Mouse (Mus musculus): ENCODE measurements around the gene Pltp. TPM values are rescaled to one million over a fixed set of nuclear protein-coding genes. Genes with fewer than 3 reads are reported as not detected.
A peak's percentile ranks its signal among the peaks of the same experiment; 100 is the strongest.
"Not testable (repeated sequence)": the region's sequence is repeated elsewhere in the genome, so short reads cannot be mapped to it uniquely, and the experiment has no call there.

Gene Pltp
- total RNA-seq, 2 experiments from 2014 or later: 1.8 to 3.8 TPM

DNA sequence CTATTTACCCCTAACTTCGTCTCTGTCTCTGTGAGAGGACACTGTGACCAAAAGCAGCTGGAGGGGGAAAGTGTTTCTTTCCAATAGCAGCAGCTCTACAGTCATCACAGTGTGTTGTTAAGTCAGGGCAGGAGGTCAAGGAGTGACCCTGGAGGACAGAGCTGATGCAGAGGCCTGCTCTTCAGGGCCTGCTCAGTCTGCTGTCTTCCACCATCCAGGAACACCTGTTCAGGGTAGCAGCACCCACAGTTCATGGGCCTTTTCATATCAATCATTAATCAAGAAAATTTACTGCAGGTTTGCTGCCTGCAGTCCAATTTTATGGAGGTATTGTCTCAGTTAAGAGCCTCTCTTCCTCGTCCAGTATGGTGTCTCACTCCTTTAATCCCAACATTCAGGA is 44.0 kb downstream of the Pltp start:
- ATAC-seq (ENCODE audit: poor library complexity, severe bottlenecking): no peak

DNA sequence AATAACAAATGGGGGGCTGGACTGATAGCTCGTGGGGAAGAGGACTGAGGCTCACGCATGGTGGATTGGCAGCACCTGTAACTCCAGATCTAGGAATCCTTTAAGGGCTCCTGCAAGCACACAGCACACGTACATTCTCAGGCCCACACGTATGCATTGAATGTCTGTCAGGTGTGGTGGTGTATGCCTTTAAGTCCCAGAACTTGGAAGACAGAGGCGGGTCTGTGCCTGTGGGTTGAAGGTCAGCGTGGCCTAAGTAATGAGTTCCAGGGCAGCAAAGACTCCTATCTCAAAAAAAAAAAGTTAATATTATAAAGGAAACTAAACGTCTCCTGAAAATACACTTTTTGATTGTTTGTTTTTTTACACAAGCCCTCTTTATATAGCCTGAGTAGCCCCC is 50.9 kb downstream of the Pltp start:
- no peak for ATAC-seq (ENCODE audit: poor library complexity, severe bottlenecking)

DNA sequence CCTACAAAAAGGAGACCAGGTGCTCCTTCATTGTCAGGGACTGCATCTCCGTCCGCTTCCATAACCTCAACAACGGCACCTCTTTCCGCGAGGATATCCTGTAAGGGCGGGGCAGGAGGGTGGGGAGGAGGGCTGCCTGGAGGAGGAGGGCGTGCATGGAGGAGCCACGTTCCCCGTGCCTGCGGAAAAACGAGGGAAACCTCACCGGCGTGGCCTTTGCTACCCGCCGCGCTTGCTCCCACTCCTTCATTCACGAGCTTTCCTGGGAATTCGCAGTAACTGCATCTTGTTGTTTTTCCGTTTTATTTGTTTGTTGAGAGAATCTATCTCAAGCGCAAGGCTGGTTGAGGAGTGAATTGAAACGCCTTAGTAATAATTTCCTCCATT is 52.2 kb downstream of the Pltp start:
- ATAC-seq (ENCODE audit: poor library complexity, severe bottlenecking): peak; percentile 47

DNA sequence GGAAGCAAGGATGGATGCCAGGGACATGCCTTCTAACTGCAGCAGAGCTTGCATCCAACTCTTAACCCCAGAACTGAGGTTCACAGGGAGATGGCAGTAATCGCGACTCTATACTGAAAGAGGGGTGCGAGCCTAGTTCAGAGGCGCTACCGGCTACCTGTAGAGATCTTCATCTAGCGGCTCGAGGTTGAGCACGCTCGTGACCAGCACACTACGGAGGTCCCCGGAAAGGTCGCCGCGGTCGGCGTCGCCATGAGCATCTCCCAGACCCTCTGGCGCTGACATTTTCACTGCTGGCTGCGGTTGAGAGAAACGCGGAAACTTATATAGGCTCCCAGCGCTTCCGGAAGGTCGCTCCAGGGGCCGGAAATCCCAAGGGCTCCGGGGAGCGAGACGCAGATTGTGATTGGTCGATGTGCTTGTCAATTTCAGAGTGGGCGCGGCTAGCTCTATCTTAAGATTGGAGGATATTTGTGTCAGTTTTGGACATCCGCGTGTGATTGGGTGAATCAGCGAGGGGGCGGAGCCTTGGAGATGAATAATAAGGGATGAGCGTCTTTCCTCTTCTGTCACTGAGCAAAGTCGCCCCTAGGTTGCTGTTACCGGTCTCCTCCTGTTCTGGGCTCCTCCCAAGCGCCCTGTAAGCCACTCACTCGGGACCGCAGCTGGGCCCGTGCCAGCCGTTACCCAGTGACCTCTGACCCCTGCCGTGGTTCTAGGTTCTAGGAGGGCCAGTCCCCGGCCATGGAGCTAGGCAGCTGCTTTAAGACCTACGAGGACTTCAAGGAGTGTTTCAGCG is 52.8 kb downstream of the Pltp start, which contains the start of the genes Acot8 and Zswim3:
TSS of gene Acot8 (minus strand) at position 350 of the 799 bp plus-strand sequence.
TSS of gene Zswim3 (plus strand) at position 566 of the 799 bp plus-strand sequence.
- peak; percentile 92 for ATAC-seq (ENCODE audit: poor library complexity, severe bottlenecking)

DNA sequence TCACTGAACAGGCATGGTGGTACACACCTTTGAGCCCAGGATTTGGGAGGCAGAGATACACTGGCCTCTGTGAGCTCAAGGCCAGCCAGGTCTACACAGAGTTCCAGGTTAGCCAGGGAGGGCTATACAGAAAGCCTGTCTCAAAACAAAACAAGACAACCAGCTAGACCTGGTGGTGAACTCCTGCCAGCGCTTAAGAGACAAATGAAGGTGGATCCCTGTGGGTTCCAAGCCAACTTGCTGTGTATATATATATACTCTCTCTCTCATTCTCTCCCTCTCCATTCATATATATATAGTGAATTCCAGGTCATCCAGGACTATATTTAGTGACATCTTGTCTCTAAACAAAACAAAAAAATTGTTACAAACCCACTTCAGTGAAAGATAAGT is 53.6 kb downstream of the Pltp start:
- ATAC-seq (ENCODE audit: poor library complexity, severe bottlenecking): no peak

DNA sequence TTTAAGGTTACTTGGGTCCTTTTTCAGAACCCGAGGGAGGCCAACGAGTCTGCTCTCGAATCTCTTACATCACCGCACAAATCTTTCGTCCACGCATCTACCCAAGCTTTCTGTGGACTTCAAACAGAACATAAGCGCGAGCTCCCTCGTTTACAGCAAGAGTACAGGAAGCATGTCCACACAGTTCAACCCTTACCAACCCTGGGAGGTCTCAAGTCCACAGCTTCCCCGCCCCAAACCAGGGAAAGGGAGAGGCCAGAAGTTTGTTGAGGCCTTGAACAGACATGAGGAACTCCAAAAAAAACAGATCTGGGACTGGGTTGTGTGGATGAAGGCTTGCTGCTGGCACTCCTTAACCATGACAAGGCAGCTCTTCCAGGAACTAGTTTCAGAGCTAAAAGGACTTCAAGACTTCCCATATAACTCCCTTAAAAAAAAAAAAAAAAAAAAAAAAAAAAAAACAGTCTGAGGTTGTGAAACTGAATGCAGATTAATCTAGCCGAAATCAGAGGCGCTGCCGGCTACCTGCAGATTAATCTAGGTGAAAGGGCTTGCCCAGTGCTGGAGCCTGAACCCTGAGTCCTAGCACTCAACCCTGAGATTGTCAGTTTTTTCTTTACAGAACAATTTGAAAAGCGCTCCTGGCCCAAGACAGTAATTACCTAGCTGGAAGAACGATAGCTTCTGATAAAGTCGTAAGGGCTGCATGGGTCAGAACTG is 54.1 kb downstream of the Pltp start:
- no peak for ATAC-seq (ENCODE audit: poor library complexity, severe bottlenecking)

DNA sequence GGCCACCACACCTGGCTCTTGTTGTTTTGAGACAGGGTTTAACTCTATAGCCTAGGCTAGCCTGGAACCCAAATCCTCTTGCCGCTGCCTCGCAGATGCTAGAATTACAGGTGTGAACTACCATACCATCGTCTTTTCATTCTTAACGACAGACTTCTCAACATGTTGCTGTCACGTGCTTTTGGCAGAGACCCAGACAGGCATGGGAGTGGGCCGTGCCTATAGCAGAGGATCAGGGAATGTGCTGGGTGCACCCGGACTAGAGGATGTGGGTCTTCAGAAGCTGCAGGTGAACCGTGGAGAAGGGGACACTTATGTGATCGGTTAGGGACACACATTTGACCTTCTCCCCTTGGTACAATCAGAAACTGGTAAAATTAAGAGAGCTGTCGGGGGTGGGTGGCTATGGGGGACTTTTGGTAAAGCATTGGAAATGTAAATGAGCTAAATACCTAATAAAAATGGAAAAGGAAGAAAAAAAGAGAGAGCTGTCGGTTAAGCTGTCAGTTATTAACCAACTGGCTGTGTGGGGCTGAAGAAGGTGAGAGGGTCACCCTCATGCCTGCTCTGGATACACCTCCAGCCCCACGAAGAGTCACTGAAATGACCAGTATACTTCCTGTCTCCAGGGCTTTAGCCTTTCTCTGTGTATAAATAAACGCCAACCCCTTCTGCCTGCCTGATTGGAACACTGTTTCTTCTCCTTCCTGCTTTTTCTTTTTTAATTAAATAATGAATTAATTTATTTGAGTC is 57.1 kb downstream of the Pltp start:
- ATAC-seq (ENCODE audit: poor library complexity, severe bottlenecking): no peak

DNA sequence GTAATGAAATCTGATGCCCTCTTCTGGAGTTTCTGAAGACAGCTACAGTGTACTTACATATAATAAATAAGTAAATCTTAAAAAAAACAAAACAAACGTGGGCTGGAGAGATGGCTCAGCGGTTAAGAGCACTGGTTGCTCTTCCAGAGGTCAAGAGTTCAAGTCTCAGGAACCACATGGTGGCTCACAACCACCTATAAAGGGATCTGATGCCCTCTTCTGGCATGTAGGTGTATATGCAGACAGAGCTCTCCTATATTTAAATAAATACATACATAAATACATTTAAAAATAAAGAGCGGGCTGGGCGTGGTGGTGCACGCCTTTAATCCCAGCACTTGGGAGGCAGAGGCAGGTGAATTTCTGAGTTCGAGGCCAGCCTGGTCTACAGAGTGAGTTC is 59.0 kb downstream of the Pltp start:
- ATAC-seq (ENCODE audit: poor library complexity, severe bottlenecking): not testable (repeated sequence)

DNA sequence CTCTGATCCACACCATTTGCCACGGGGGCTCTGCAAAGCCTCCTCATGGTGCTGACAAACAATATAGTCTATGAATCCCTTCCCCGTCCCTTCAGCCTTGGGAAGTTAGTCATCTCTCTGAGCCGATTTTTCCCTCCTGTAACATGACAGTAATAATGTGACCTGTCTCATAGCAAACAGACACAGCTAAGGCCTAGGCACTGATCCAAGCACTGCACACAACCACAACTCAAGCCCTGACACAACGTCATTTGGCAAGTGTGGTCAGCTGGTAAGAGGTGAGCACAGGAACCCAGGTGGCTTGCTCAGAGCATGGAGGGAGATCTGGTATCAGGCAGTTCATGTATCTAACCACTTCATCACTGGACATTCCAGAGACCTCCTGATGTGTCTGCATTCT is 61.6 kb downstream of the Pltp start:
- ATAC-seq (ENCODE audit: poor library complexity, severe bottlenecking): no peak

DNA sequence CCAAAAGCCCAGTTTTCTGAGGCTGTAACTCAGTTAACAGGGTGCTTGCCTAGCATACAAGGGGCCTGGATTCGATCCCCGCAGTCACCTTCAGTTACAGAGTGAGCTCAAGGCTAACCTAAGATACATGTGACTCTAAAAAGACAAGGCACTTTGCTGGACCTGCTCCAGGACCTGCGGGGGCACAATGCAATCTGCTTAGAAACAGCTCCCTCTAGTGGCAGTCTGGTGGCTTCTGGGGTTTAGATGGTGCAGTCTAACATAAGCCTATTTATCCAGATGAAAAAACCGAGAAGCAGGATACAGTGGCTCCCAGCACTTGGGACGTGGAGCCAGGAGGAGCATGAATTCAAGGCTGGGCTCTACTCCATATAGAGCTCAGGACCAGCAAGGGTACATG is 63.2 kb downstream of the Pltp start:
- ATAC-seq (ENCODE audit: poor library complexity, severe bottlenecking): peak; percentile 85

DNA sequence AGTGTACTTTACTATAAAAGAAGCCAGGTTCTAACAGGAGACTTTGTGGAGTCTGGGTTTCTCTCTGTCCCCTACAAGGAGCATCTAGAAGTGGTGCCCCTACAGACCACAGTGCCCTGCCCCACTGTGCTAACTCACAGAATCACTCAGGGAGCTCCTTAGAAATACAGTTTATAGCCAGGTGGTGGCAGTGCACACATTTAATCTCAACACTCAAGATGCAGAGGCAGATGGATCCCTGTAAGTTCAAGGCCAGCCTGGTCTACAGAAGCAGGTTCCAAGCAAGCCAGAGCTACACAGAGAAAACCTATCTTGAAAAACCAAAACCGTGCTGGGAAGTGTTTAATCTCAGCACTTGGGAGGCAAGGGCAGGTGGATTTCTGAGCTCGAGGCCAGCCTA is 63.7 kb downstream of the Pltp start:
- no peak for ATAC-seq (ENCODE audit: poor library complexity, severe bottlenecking)

DNA sequence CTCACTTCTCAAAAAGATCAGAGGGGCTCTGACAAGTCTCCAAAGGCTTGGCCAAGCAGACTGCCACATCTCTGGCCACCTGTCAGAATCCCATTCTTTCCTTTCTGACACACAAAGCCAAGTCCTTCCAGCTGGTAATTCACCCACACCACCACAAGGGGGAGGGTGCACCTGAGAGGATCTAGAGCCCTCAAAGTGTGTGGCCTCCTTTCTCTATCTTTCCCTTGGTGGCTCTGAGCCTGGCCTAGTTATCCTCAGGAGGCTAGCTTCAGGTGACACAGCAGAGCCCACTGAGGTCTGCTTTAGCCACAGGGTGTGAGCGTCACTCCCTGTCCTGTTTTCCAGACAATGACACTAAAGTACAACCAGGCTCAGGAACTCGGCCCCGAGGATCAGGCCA is 64.3 kb downstream of the Pltp start:
- ATAC-seq (ENCODE audit: poor library complexity, severe bottlenecking): peak; percentile 69

DNA sequence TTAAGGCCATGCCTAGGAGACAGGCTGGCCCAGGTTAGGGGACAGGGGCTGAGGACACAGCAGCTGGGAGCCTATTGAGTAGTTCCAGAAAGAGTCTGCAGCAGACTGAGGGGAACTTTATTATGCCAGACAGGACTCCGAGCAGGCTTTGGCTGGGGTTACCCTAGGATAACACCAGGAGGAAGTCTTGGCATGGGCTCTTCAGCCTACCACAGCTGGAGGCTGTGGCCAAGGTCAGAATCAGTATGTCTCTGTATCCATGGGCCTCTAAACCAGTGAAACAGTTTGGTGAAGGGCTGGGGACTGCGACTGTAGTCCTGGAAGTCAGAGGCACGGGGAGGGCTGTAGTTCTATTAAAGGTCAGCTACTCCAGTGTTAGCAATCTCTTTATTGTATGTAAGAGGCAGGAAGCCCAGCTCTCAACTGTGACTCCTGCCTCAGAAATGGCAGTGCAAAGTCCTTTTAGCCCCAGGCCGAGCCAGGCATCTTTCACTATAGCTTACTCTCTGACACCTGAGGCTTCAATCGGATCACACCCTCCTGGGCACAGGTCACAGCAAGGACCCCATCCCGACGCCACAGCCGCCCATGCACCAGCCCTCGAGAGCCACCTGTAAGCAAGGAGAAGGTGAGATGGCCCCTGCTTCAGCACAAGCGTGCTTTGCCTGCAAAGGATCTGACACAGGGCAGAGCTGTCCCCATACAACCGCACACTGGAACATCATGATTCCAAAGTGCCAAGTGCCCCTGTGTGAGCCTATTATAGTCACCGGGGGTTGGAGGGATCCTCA is 64.9 kb downstream of the Pltp start:
- no peak for ATAC-seq (ENCODE audit: poor library complexity, severe bottlenecking)

DNA sequence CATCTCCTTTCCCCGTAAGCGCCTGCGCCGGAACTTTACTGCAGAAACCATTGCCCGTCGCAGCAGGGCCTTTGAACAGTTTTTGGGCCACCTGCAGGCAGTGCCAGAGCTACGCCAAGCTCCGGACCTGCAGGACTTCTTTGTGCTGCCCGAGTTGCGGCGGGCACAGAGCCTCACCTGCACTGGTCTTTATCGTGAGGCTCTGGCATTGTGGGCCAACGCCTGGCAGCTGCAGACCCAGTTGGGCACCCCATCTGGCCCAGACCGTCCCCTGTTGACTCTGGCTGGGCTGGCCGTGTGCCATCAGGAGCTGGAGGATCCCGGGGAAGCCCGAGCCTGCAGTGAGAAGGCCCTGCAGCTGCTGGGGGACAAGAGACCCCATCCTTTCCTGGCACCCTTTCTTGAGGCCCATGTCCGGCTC is 65.7 kb downstream of the Pltp start:
- ATAC-seq (ENCODE audit: poor library complexity, severe bottlenecking): no peak

DNA sequence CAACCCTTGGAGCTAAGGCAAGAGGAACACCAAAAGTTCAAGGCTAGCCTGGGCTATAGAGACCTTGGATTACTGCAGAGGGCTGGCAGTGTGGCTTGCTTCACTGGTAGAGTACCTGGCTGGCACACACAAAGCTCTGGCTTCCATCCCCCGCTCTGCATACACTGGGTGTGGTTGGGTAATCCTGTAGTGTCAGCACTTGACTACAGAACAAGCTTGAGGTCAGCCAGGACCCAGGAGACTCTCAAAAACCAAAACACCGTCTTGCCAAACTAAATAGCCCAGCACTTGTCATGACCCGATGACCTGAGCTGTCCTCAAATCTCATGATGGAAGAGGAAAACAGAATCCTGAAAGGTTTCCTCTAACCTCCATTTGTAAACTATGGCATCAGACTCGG is 67.1 kb downstream of the Pltp start:
- ATAC-seq (ENCODE audit: poor library complexity, severe bottlenecking): no peak

Other genes starting within 250 kb of the Pltp start
- not detected in 2 replicates for gene Wfdc6b, start 244.2 kb downstream of the Pltp start, total RNA-seq (2015)
- gene Wfdc6b, start 244.2 kb downstream of the Pltp start, total RNA-seq (2017): not detected in 2 replicates
- gene Wfdc8, start 244.1 kb downstream of the Pltp start, total RNA-seq (2015): not detected in 2 replicates
- gene Wfdc8, start 244.1 kb downstream of the Pltp start, total RNA-seq (2017): not detected in 2 replicates
- gene Wfdc16, start 218.9 kb downstream of the Pltp start, total RNA-seq (2015): not detected in 2 replicates
- not detected in 2 replicates for gene Wfdc16, start 218.9 kb downstream of the Pltp start, total RNA-seq (2017)
- not detected in 2 replicates for gene Wfdc10, start 201.7 kb downstream of the Pltp start, total RNA-seq (2015)
- not detected in 2 replicates for gene Wfdc10, start 201.7 kb downstream of the Pltp start, total RNA-seq (2017)
- gene Wfdc9, start 201.1 kb downstream of the Pltp start, total RNA-seq (2015): not detected in 2 replicates
- gene Wfdc9, start 201.1 kb downstream of the Pltp start, total RNA-seq (2017): not detected in 2 replicates
- gene Wfdc11, start 183.6 kb downstream of the Pltp start, total RNA-seq (2015): not detected in 2 replicates
- not detected in 2 replicates for gene Wfdc11, start 183.6 kb downstream of the Pltp start, total RNA-seq (2017)
- gene Wfdc13, start 172.6 kb downstream of the Pltp start, total RNA-seq (2015): not detected in 2 replicates
- not detected in 2 replicates for gene Wfdc13, start 172.6 kb downstream of the Pltp start, total RNA-seq (2017)
- gene Spint4, start 159.2 kb downstream of the Pltp start, total RNA-seq (2015): not detected in 2 replicates
- not detected in 2 replicates for gene Spint4, start 159.2 kb downstream of the Pltp start, total RNA-seq (2017)
- gene Spint5, start 142.4 kb downstream of the Pltp start, total RNA-seq (2015): not detected in 2 replicates
- gene Spint5, start 142.4 kb downstream of the Pltp start, total RNA-seq (2017): not detected in 2 replicates
- gene Wfdc3, start 111.8 kb downstream of the Pltp start, total RNA-seq (2015): 1.0 TPM in 1 of 2 replicates, not detected in the other
- not detected in 2 replicates for gene Wfdc3, start 111.8 kb downstream of the Pltp start, total RNA-seq (2017)
- 27.3 and 28.5 TPM in 2 replicates for gene Dnttip1, start 111.7 kb downstream of the Pltp start, total RNA-seq (2015)
- gene Dnttip1, start 111.7 kb downstream of the Pltp start, total RNA-seq (2017): 18.5 and 27.0 TPM in 2 replicates
- gene Ube2c, start 87.8 kb downstream of the Pltp start, total RNA-seq (2015): 330 and 340 TPM in 2 replicates
- 228 and 247 TPM in 2 replicates for gene Ube2c, start 87.8 kb downstream of the Pltp start, total RNA-seq (2017)
- not detected in 2 replicates for gene Tnnc2, start 77.7 kb downstream of the Pltp start, total RNA-seq (2015)
- gene Tnnc2, start 77.7 kb downstream of the Pltp start, total RNA-seq (2017): not detected in 2 replicates
- 5.2 and 5.5 TPM in 2 replicates for gene Snx21, start 71.9 kb downstream of the Pltp start, total RNA-seq (2015)
- 3.2 and 5.0 TPM in 2 replicates for gene Snx21, start 71.9 kb downstream of the Pltp start, total RNA-seq (2017)
- 20.4 and 20.8 TPM in 2 replicates for gene Acot8, start 52.8 kb downstream of the Pltp start, total RNA-seq (2015)
- 28.8 and 28.9 TPM in 2 replicates for gene Acot8, start 52.8 kb downstream of the Pltp start, total RNA-seq (2017)
- gene Zswim3, start 52.6 kb downstream of the Pltp start, total RNA-seq (2015): 2.3 and 3.4 TPM in 2 replicates
- gene Zswim3, start 52.6 kb downstream of the Pltp start, total RNA-seq (2017): 1.7 and 3.4 TPM in 2 replicates
- 5.7 and 6.4 TPM in 2 replicates for gene Zswim1, start 35.0 kb downstream of the Pltp start, total RNA-seq (2015)
- 2.9 TPM in 2 replicates for gene Zswim1, start 35.0 kb downstream of the Pltp start, total RNA-seq (2017)
- gene Spata25, start 29.2 kb downstream of the Pltp start, total RNA-seq (2015): not detected in 2 replicates
- not detected in 2 replicates for gene Spata25, start 29.2 kb downstream of the Pltp start, total RNA-seq (2017)
- 192 and 200 TPM in 2 replicates for gene Ctsa, start 24.8 kb downstream of the Pltp start, total RNA-seq (2015)
- gene Ctsa, start 24.8 kb downstream of the Pltp start, total RNA-seq (2017): 224 and 228 TPM in 2 replicates
- 2.7 and 3.4 TPM in 2 replicates for gene Neurl2, start 24.3 kb downstream of the Pltp start, total RNA-seq (2015)
- 1.6 and 1.8 TPM in 2 replicates for gene Neurl2, start 24.3 kb downstream of the Pltp start, total RNA-seq (2017)
- 38.4 and 47.1 TPM in 2 replicates for gene Pcif1, start 21.6 kb upstream of the Pltp start, total RNA-seq (2015)
- 31.2 and 33.4 TPM in 2 replicates for gene Pcif1, start 21.6 kb upstream of the Pltp start, total RNA-seq (2017)
- gene Zfp335, start 54.0 kb upstream of the Pltp start, total RNA-seq (2015): 15.6 and 16.1 TPM in 2 replicates
- gene Zfp335, start 54.0 kb upstream of the Pltp start, total RNA-seq (2017): 9.4 and 10.0 TPM in 2 replicates
- 326 and 367 TPM in 2 replicates for gene Mmp9, start 83.1 kb upstream of the Pltp start, total RNA-seq (2015)
- 217 and 317 TPM in 2 replicates for gene Mmp9, start 83.1 kb upstream of the Pltp start, total RNA-seq (2017)
- gene Slc12a5, start 103.1 kb upstream of the Pltp start, total RNA-seq (2015): 0.91 and 1.3 TPM in 2 replicates
- 0.48 and 0.89 TPM in 2 replicates for gene Slc12a5, start 103.1 kb upstream of the Pltp start, total RNA-seq (2017)
- 9.3 and 9.8 TPM in 2 replicates for gene Ncoa5, start 177.2 kb upstream of the Pltp start, total RNA-seq (2015)
- 15.6 and 26.8 TPM in 2 replicates for gene Ncoa5, start 177.2 kb upstream of the Pltp start, total RNA-seq (2017)
- 12.9 and 17.0 TPM in 2 replicates for gene Cd40, start 197.9 kb upstream of the Pltp start, total RNA-seq (2015)
- gene Cd40, start 197.9 kb upstream of the Pltp start, total RNA-seq (2017): 21.7 and 22.5 TPM in 2 replicates
- gene 1700025C18Rik, start 233.0 kb upstream of the Pltp start, total RNA-seq (2015): not detected in 2 replicates
- not detected in 2 replicates for gene 1700025C18Rik, start 233.0 kb upstream of the Pltp start, total RNA-seq (2017)